Mouse (Mus musculus) megakaryocyte progenitor cell, adult 5-6 weeks (primary cell): ENCODE measurements at regions not wholly inside any gene's neighbourhood (a gene's known extent, or its start where the extent isn't known, plus 50 kb on each side); places are given as distances from the start of the nearest gene placed in this dataset.
A peak's percentile ranks its signal among the peaks of the same experiment; 100 is the strongest.

Source experiments
- ATAC-seq: replicated peaks from 2 replicates; pipeline ENCODE4 v1.8.0; 2016; ENCODE audit warnings: mild to moderate bottlenecking, moderate TSS enrichment, inconsistent platforms; ENCODE audit not compliant: poor library complexity

DNA sequence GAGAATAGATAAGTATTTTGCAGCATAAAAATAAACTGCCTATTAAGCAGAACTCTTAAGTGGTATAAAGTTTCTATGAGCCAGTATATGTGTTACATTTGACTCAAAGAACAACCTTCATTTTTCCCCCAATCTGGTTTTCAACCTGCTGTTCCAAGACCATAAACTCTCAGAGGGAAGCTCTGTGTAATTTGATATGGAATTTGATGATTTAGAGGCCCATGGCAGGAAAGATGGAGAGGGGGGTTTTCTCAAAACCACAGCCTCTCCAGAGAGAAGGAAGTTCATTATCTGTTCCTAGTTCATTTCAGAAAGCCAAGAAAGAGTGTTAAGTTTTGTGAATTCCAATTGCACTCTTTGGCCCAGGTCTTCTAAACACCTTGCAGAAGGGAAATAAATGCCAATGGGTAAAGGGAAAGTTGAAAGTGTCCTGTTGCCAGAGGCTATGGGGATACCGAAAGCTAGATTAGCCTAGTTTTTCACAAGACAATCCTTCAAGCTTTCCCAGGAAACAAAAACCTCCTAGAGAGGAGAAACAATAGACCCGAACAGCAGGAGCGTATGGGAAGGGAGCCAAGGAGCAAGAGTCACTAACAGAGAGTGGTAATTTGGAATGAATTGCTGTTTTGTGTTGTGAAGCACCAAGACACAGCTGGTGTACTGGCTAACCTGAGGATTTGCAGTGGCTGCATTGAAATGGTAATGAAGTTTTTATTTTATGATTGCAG, 165.2 kb upstream of the Atp2b1 start:
- ATAC-seq: no peak

DNA sequence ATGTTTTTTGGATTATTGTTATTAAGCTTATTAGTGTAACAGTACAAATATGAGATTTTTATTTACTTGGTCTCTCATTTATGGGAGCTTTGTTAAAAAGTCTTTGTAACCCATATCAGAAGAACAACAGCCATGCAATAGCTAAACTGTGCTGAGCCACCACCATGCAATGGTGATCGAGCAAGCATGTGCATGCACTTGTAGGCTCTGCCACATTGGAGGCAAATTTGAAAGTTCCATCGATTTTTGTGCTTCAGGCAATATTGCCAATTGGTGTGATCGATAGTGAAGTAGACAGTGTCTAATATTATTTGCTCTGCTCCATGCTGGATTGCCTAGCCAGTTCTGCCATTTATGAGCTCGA, 164.6 kb upstream of the Atp2b1 start:
- ATAC-seq: no peak

DNA sequence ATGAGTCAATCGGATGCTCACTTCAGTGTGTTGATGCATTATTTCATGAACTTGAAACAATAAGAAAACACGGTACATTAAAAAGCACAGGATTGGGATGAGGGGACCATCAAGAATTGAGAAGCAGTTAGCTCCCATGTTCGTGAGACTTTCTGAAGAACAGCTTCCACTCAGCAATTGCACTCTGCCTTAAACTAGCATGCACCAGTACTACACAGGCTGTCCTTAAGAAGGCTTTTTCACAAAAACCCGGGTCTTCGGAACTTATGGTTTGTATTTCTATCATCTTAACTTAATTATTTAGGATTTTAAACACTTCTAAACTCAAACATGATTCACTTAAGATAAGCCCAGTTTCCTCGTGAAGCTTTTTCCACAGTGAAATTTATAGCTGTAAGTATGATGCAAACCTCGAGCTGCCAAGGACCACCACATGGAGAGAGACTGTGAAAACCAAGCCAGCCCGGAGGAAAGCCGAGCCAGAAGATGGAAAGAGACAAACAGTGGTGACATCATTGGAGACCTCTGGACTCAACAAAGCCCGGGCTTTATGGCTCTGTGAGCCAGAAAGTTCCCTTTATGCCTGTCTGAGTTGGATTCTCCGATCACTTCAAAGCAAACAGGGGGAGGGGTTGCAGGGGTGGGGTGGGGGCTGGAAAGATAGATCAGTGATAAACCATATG, 162.7 kb upstream of the Atp2b1 start:
- no peak for ATAC-seq

DNA sequence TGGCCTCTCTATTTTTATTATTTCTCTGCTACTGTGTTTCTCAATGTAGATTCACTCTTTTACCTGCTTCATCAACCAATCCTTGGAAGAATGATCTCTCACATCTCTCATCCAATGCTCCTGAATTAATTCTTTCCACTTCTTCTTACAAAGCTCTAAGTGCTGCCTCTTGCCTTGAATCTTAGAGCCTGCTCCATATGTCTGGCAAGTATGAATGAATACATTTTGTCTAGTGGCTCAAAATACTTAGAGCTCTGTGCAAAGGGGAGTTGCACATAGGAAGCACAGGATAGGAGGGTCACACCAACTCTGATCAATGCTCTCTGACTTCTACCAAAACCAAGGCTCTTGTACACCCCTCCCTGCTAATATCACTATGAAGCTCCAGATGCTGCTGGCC, 153.1 kb upstream of the Atp2b1 start:
- no peak for ATAC-seq

DNA sequence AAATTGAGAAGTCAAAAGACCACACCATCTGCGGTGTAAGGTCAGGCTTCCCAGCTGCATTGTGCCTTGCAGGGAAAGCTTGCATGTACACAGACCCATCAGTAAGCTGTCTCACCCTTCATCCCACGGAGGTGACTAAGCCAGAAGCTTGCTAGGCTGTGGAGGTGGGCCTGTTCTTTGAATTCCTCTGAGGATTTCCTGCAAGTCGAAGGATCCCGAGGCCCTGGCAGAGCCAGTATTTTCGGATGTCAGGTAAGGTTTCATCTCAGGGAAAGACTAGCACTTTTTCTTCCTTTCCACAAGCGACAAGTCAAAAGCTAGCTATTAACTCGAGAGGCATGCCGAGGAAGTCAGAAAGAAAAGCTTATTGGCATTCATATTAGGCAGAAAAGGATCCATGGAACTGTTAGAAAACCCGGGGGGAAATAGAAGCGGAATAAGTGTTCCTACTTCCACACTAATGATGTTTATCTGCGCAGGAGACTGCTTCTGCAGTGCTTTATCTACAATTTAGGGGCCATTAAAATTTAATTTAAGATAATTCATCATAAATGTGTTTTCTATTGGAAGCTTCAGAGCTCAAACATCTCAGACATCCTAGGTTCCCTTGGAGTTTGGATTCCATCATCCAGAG, 148.3 kb upstream of the Atp2b1 start:
- no peak for ATAC-seq

DNA sequence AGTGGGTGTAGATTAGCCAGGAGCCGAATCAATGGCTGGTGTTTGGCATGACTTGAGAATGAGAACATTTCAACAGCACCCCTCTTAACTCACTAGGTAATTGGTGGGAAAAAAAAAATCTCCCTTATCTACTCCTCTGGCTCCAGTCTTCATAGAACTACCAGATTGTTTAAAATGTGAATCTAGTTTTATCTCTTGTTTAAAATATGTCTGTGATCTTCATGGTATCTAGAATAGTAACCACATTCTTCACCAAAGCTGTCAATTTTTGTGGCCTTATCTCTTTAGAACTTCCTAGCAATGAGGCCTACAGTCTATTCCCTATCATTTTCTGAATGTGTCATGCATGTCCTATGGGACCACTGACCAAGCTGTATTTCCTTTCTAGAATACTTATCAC, 134.4 kb upstream of the Atp2b1 start:
- no peak for ATAC-seq

DNA sequence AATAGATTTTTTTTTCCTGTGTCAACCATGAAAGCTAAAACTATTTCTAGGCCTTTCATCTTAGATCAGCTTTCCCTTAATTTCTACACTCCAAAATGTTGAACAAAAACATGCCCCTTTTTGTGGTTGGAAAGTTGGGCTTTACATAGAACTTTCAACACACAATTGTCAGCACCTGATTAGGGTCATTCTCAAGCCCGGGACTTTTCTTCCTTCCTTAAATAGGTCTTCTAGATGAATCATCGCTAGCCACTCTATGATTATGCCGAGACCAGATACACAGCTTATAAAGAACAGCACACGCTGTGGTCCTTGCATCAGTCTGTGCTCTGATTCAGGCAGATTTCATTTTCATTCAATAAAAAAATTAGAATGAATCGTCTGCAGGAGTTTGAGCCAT, 133.3 kb upstream of the Atp2b1 start:
- ATAC-seq: 0 out of 2 replicates have a peak, but pooled peaks have one; percentile 10

DNA sequence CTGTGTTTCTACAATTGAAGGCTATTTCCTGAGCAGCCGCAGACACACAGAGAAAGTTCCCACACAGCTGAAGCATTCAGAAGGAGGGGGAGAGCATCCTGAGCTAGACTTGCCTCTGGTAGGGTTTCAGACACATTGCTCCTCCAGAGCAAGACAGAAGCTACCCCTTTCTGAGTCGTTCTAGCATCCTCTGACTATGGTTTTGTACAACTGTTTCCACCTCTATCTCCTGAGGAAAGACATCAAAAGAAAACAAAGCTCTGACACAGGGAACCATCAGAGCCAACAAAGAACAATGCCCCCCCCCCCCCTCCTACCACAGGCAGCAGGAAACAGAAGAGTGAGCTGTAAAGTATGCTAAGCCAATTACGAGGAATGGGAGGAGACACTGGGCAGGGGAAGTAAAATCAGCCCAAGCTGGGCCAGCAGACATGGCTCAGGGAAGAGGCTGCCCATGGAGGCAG, 132.3 kb upstream of the Atp2b1 start:
- ATAC-seq: peak; percentile 83

DNA sequence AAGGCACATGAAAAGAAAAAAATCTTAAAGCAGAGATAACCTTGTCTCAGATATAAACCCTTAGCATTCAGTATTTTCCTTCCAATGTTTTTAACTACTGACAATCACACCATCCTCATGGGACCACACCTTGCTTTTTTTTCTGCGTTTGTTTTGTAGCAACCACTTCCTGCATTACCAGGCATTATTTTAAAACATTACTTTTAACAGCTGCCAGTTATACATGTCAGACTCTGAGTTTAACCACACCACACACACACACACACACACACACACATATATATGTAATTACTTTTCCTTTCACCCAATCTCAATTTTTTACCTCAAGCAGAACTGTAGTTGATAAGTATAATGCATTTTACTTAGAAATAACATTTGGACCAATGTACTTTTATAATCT, 128.8 kb upstream of the Atp2b1 start:
- ATAC-seq: no peak

DNA sequence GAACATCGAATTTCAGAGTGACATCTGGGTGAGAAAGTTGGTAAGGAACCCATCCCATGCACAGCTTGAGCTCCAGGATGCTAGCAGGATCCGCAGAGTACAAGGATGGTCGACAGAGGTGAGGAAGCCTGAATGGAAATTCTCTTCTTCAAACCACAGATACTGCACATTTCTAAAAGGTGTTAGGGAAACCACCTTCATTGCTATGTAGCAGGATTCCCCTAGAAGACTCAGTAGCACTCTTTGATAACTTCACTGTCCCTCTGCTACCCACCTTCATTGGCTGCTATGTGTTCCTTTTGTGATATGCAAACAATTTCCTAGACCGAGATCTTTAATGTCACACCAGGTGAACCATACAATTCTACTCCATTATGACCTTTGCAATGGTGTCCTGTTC, 128.1 kb upstream of the Atp2b1 start:
- ATAC-seq: no peak

DNA sequence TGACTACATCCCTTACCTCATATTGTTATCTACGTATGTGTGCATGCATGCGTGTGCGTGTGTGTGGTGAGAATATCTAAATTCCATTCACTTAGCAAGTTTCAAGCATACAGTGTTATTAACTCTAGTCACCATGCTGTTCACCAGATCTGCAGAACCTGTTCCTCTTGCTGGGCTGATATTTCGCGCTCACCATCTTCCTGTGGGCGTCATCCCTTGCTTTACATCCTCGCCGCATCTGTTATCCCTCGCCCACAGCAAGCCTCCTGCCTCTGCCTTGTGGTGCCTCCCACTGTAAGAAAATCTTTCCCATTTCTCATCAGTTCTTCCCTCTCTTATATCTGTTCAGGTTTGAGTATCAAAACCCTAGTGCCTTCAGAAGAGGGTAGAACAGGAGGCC, 124.4 kb upstream of the Atp2b1 start:
- no peak for ATAC-seq

DNA sequence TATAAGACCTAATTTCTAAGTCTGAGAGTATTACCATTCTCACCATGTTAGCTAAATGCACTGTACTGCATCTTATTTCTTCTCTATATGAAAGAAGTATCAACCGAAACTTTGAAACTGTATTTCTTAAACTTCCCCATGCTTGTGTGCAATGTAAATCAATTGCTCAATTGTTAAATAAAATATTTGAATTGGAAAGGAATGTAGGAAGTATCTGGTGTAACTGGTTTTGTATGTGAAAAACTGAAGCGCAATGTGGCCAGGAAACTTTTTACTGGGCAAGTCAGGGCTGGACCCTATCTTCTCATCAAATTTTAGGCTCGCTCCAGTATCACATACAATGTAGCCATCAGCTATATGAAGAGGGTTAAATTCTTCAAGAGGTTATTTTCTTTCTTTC, 123.8 kb upstream of the Atp2b1 start:
- ATAC-seq: 0 out of 2 replicates have a peak, but pooled peaks have one; percentile 34

DNA sequence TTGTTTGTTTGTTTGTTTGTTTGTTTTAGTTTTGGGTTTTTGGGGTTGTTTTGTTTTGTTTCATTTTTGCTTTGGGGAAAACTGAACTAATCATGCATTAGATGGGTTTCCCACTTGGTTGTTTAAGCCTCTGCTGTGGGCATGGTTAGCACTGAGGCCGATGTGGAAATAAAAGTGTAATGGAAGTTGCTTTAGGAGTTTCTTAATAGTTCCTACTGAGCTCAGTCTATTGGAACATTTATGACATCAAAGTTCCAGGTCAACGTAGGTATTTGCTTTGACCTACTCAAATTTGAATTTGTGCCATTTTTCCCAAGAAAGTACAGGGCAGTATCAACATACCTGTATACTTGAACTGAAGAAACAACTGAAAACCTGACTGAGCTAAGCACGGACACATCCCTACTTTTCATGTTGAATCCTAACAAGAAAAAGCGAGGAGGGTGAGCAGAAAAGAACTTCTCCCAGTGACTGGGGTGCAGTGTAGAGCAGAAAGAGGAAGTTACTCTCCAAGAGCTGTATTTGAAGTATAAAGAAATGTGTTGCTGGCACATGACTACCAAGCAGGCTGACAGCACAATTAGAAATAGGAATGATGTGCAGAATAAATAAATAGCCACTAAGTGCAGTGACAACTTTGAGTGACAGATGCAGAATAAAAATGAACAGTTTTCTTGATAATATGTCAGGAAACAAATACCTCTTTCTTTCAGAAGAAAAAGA, 122.0 kb upstream of the Atp2b1 start:
- ATAC-seq: peak; percentile 93

DNA sequence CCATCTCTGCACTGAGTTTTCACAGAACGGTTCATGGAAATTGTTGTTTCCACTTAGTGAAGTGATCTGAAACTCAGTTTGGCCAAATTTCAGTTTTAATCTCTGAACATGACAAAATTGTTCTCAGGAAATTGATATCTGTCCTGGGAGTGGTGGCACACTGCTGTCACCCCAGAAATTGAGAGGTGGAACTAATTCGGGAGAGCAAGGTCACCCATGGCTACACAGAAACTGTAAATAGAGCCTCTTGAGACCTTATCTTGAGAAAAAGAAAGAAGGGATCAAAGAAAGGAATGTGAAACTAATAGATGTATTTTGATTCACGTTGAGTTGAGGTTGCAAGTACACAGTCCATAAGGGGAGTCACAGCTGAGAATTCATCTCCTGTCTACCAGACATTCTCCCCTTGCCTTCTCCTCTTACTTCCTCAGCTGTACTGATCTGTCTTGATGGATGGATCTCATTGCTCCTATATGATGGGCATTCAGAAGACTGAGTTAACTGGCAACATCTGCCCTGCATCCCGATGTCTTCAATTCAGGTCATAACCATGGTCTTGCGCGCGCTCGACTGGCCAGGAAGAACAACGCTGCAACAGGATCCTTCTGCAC, 120.2 kb upstream of the Atp2b1 start:
- ATAC-seq: no peak

DNA sequence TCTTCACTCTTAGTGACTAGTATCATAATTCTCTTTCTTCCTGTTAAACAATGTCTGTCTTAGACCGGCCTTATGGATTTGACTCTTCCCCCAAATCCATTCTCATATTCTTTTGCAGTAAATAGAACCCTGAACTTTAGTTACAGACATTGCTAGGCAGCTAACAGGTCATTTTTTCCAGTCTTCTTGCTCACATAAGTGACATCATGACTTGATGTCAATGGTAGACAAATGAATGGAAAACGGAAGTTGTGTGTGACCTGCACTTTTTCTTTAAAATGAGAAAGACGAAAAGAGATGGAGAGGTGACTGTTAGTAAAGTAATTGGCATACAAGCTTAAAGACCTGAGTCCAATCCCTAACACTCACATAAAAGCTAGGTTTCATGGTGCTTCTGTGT, 118.2 kb upstream of the Atp2b1 start:
- no peak for ATAC-seq

DNA sequence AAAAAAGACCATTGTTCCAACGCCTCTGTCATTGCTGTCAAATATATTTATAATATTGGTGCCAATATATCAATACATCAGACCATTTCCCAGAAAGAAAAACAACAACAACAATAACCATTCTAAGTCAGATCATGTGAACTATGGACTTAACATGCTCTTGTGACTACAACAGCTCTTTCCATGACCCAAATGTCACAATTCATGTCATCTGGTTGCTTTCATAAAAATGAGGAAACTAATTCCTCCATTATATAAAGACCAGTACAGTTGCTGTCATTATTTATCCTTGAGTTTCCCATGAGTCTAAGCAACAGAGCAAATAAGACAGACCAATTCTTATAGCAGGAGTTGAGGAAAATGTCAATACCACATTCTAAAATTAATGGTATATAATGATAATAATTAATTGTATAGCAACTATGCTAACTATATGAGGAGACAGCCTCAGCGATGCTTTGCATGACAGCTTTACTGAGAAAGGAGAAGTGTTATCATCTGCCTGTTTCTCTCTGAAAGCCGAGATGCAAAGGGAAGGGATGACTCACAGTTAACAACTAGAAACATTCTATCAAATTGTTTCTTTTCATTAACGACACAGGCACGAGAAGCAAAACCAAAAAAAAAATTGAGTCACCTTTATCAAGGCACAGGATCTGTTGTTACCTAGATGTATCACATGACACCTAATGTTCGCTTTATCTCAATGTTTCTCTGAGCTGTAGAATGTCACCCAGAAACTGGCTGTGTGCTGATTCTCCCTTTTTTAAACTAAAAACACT, 115.4 kb upstream of the Atp2b1 start:
- ATAC-seq: peak; percentile 85

DNA sequence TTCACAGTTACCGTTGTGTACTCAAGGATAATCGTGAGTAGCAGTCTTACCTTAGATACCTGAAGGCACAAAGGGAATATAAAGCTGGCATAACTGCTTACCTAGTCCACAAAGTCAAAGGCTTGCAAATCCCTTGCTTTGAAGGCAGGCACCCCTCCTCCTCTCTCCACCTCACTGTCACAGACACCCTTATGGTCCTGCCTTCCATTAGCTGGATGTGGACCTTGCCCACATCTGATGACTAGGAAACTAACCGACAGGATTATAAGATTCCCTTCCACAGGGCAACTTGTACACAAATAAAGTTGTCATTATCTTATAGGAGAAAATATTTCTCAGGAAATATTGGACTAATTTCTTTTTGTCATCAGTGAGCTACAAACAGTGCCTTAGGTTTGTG, 114.4 kb upstream of the Atp2b1 start:
- ATAC-seq: no peak

DNA sequence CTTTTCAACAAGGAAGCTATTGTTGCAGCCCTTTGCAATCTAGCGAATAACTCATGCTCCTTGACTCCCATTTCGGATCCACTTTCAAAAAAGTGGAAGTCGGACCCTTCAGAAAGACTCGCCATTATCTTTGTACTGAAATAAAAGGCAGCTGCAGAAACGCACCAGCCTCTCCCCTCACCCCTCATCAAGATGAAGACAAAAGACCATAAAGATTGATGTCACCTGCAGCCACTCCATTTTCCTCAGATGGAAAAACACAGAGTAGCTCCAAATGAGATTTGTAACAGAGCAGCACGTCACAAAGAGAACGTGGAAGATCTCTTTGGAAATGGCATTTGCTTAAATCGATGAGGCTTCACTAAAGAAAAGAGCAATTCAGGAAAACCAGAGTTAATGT, 113.3 kb upstream of the Atp2b1 start:
- no peak for ATAC-seq

DNA sequence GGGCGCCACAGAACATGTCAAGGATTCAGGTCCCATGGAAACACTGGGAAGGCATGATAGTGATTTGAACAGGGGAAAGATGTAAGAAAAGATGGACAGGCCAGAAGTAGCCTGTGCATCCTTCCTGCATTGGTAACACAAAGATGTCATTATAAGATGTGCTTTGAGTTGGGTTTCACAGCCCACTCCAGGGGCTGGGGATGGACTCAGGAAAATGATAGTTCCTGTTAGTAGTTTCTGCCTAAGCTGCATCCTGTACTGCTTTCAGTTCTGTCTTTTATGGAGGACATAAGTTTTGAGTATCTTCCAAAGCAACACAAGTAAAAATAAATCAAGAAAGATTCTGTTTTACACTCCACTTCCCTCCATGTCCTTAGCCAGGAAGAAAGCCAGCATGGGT, 109.2 kb upstream of the Atp2b1 start:
- peak; percentile 97 for ATAC-seq

DNA sequence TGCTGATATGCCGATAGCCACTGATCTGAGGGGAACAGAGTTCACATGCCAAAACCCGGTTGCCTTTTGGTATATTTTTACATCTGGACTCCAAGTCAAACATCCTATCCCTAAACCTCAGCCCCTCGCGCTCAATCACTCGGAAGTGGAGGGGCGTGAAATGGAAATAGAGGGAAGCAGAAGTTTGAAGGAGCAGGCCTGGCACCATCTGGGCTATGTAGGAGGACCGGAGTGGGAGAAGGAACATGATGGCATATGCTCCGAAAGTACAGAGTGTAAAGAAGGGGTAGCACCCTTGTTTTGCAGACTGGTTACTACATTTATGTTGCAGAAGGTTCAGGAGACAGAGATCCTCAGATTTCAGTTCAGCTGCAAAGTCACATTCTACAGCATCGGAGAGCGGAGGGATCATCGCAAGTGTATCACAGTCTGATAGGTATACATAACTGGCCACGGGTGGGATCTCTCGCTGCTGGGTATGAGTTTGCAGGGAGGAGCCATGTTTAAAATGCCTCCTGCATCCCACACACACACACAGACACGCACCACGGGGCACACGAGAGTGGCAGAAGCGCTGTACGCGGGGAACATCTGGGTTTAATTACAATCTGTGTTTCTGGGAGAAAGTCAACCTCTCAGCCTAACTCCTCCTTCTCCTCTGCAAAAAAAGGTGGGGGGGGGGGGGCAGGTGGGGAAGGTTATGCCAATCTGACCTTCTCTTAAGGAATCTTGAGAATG, 107.2 kb upstream of the Atp2b1 start:
- ATAC-seq: 0 out of 2 replicates have a peak, but pooled peaks have one; percentile 18
